Mouse (Mus musculus): Measurements from ENCODE around the gene 1110032F04Rik.

GRCm38 (mm10) chr3:68823876-68824764 lies 45.3 kb upstream of the 1110032F04Rik start:
- TF ChIP-seq CTCF (IDR thresholded peaks at IDR 0.05; ENCODE audit: low read depth), result no peak
- no peak for TF ChIP-seq EP300 (IDR thresholded peaks at IDR 0.05; ENCODE audit: low read depth)
